Mouse (Mus musculus) forebrain, embryonic 14.5 days (tissue): ENCODE data around the gene Meis1. TPM values are rescaled to one million over a fixed set of nuclear protein-coding genes. Genes with fewer than 3 reads are reported as not detected.

Experiments used
- ATAC-seq: fragments of 200-750 bp; cut with Nextera tagmentation; 2 replicates; pipeline ENCODE4 v1.8.0; 2017; ENCODE audit warnings: mild to moderate bottlenecking, moderate library complexity
- DNase-seq: peaks from one replicate; pipeline ENCODE4 v3.0.0-alpha.2; 2015; ENCODE audit warnings: low spot score
- H3K27ac ChIP-seq: fragments of 300-500 bp; sonication (generic); 2 replicates; pipeline ENCODE4 v1.5.1; 2014; ENCODE audit warnings: low read depth, mild to moderate bottlenecking, control low read depth, low read length, moderate library complexity
- H3K27me3 ChIP-seq: fragments of 300-500 bp; sonication (generic); replicated peaks from 2 replicates; pipeline ENCODE4 v1.6.1; 2014; ENCODE audit warnings: low read length, control low read depth, mixed read lengths; ENCODE audit not compliant: control insufficient read depth, insufficient read depth
- H3K36me3 ChIP-seq: fragments of 300-500 bp; sonication (generic); 2 replicates; pipeline ENCODE4 v1.6.1; 2014; ENCODE audit warnings: low read length, control low read depth; ENCODE audit not compliant: control insufficient read depth, insufficient read depth
- H3K4me1 ChIP-seq: fragments of 300-500 bp; sonication (generic); 2 replicates; pipeline ENCODE4 v1.6.1; 2014; ENCODE audit warnings: antibody characterized with exemption, low read length, control low read depth; ENCODE audit not compliant: control insufficient read depth, insufficient read depth
- H3K4me2 ChIP-seq: fragments of 300-500 bp; sonication (generic); 2 replicates; pipeline ENCODE4 v1.6.1; 2014; ENCODE audit warnings: mild to moderate bottlenecking, control low read depth, low read length
- H3K4me3 ChIP-seq: fragments of 300-500 bp; sonication (generic); 2 replicates; pipeline ENCODE4 v1.5.1; 2014; ENCODE audit warnings: low read depth, low read length, control low read depth
- H3K9ac ChIP-seq: fragments of 300-500 bp; sonication (generic); 2 replicates; pipeline ENCODE4 v1.6.1; 2014; ENCODE audit warnings: mild to moderate bottlenecking, low read length, control low read depth, moderate library complexity
- H3K9me3 ChIP-seq: fragments of 300-500 bp; sonication (generic); replicated peaks from 2 replicates; pipeline ENCODE4 v1.6.1; 2016; ENCODE audit warnings: low read length, control low read depth, mixed read lengths; ENCODE audit not compliant: control insufficient read depth
- whole genome bisulfite sequencing: fragments of 180-500 bp; shearing (Covaris S2); extraction: QIAGEN DNeasy Blood & Tissue Kit; methylation state at CpG from one replicate; pipeline ENCODE4 v1.1.7; 2014; 5-methylcytosine and 5-hydroxymethylcytosine counted together
- polyA plus RNA-seq: library from polyadenylated mRNA; unstranded; fragments of >200 nt; fragmentation: Nextera tagmentation; extraction: Ambion mirVana; gene quantifications from 2 replicates; pipeline ENCODE4 v1.2.1, GENCODE M21; 2014

Gene Meis1
- polyA plus RNA-seq, 1 experiment from 2014 or later = 20.1 TPM

- ATAC-seq = no peak
- Histone ChIP-seq H3K4me2 (no peak overlapping the region), H3K36me3 (no peaks in the 10 kb centered on the region), H3K9me3 (no peaks in the 10 kb centered on the region), H3K9ac (no peak overlapping the region), H3K4me3 (no peak overlapping the region), H3K4me1 (no peaks in the 10 kb centered on the region; the same call in 1 of the 2 replicates), H3K27ac (no peak overlapping the region), H3K27me3 (no peaks in the 10 kb centered on the region)
- DNase-seq = no peak
- WGBS = 94% methylated on average over 2 of the region's 2 CpGs
These were observed 121.5 kb downstream of the Meis1 start for GRCm38 (mm10) chr11:18897250-18897649.

GRCm38 (mm10) chr11:18892470-18892869, 126.3 kb downstream of the Meis1 start:
- Histone ChIP-seq H3K4me1 (no peaks in the 10 kb centered on the region), H3K27ac (no peak overlapping the region), H3K9me3 (no peaks in the 10 kb centered on the region), H3K4me2 (no peak overlapping the region), H3K4me3 (no peak overlapping the region), H3K27me3 (no peaks in the 10 kb centered on the region), H3K36me3 (no peaks in the 10 kb centered on the region), H3K9ac (no peak overlapping the region)
- DNase-seq = no peak
- 73% methylated on average over 2 of the region's 2 CpGs for WGBS
- ATAC-seq = no peak

- Histone ChIP-seq H3K27ac (no peak overlapping the region), H3K9ac (no peak overlapping the region), H3K27me3 (no peaks in the 10 kb centered on the region), H3K36me3 (no peaks in the 10 kb centered on the region), H3K4me3 (no peak overlapping the region), H3K4me1 (peaks cover 3% of the 10 kb centered on the region; the same call in 1 of the 2 replicates), H3K4me2 (no peak overlapping the region), H3K9me3 (no peaks in the 10 kb centered on the region)
- WGBS = 37% methylated on average over 5 of the region's 5 CpGs
- ATAC-seq = no peak
- no peak for DNase-seq
These were observed 129.6 kb downstream of the Meis1 start for GRCm38 (mm10) chr11:18889139-18889538.

- 79% methylated on average over 1 of the region's 1 CpGs for WGBS
- no peak for DNase-seq
These were observed 130.1 kb downstream of the Meis1 start for GRCm38 (mm10) chr11:18888651-18889050.

GRCm38 (mm10) chr11:18885729-18886325, 133.0 kb downstream of the Meis1 start:
- Histone ChIP-seq H3K4me3 (no peak overlapping the region), H3K4me1 (peaks cover 25% of the 10 kb centered on the region), H3K27ac (no peak overlapping the region), H3K27me3 (no peaks in the 10 kb centered on the region), H3K36me3 (no peaks in the 10 kb centered on the region), H3K4me2 (no peak overlapping the region), H3K9me3 (no peaks in the 10 kb centered on the region), H3K9ac (no peak overlapping the region)
- 23% methylated on average over 9 of the region's 9 CpGs for WGBS
- DNase-seq = no peak
- no peak for ATAC-seq

More at GRCm38 (mm10) chr11:18888651-18889050, 130.1 kb downstream of the Meis1 start:
- ATAC-seq = no peak
- Histone ChIP-seq H3K27ac (no peak overlapping the region), H3K4me1 (peaks cover 7% of the 10 kb centered on the region; the same call in 1 of the 2 replicates), H3K4me2 (no peak overlapping the region), H3K4me3 (no peak overlapping the region), H3K36me3 (no peaks in the 10 kb centered on the region), H3K9ac (no peak overlapping the region), H3K9me3 (no peaks in the 10 kb centered on the region), H3K27me3 (no peaks in the 10 kb centered on the region)

- H3K4me1 ChIP-seq = peaks cover 25% of the 10 kb centered on the region
- H3K27ac ChIP-seq = no peak overlapping the region
- H3K4me3 ChIP-seq = no peak overlapping the region
- DNase-seq (no peak), ATAC-seq (no peak)
- no peaks in the 10 kb centered on the region for H3K9me3 ChIP-seq
- no peak overlapping the region for H3K4me2 ChIP-seq
- no peaks in the 10 kb centered on the region for H3K27me3 ChIP-seq
- 25% methylated on average over 6 of the region's 6 CpGs for WGBS
- H3K36me3 ChIP-seq = no peaks in the 10 kb centered on the region
- no peak overlapping the region for H3K9ac ChIP-seq
These were observed 133.6 kb downstream of the Meis1 start for GRCm38 (mm10) chr11:18885036-18885728.

- H3K9me3 ChIP-seq = no peaks in the 10 kb centered on the region
These were observed 134.8 kb downstream of the Meis1 start for GRCm38 (mm10) chr11:18883987-18884386.

GRCm38 (mm10) chr11:18883507-18883881, 135.3 kb downstream of the Meis1 start:
- no peaks in the 10 kb centered on the region for H3K36me3 ChIP-seq
- DNase-seq (peak; percentile 79), ATAC-seq (peak; percentile 60)
- 0 out of 2 replicates have a peak overlapping the region, but pooled peaks have one; percentile 6 for H3K27ac ChIP-seq
- peaks cover 25% of the 10 kb centered on the region for H3K4me1 ChIP-seq
- WGBS = 9% methylated on average over 2 of the region's 2 CpGs
- no peak overlapping the region for H3K4me2 ChIP-seq
- no peak overlapping the region for H3K9ac ChIP-seq
- no peak overlapping the region for H3K4me3 ChIP-seq
- no peaks in the 10 kb centered on the region for H3K9me3 ChIP-seq
- H3K27me3 ChIP-seq = no peaks in the 10 kb centered on the region

More at GRCm38 (mm10) chr11:18883987-18884386, 134.8 kb downstream of the Meis1 start:
- Histone ChIP-seq H3K4me2 (no peak overlapping the region), H3K4me3 (no peak overlapping the region), H3K9ac (no peak overlapping the region), H3K36me3 (no peaks in the 10 kb centered on the region), H3K27ac (no peak overlapping the region), H3K4me1 (peaks cover 25% of the 10 kb centered on the region), H3K27me3 (no peaks in the 10 kb centered on the region)
- no peak for ATAC-seq
- DNase-seq = no peak
- WGBS = 42% methylated on average over 3 of the region's 3 CpGs
